Mouse (Mus musculus) cerebellum, adult 11-12 months (tissue): Measurements from ENCODE around the gene Hist2h3c1.

Experiments
- DNase-seq: peaks from one replicate; pipeline ENCODE4 v3.0.0; 2022

The Hist2h3c1 gene

DNA sequence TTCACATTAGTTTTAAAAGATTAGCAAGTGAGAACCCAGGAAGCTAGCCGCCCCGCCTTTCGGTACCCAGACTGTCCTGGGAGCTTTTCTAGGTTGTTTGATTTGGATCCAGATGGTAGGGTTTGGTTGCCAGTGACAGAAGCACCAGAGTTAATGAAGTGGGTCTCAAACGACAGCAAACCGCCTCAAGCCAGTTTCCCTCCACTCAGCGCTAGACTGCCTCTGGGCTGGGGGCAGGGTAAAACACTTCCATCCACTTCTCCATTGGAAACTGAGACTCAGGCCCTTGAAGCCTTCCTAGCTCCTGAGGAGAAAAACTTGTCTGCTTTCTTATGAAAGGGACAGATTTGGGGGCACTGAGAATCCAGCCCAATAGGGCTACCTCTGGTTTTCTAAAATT is 46.2 kb downstream of the Hist2h3c1 start:
- no peak for DNase-seq

DNA sequence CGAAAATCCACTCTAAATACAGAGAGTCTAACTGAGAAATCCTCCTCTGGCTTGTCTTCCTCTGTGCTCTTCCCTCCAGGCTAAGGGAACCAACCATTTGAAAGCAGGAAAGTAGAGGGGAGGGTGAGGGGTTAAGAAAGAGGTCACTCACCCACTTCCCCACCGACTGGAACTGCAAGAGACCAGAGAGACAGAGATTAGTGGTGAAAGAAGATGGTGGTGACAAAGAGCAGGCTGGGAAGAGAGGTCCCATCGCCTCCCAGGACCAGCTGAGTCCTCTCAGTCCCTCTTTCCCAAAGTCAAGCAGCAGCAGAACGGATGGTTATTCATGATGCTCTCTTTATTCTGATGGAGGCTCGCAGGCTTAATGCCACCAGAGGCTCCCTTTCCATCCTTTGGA is 46.9 kb downstream of the Hist2h3c1 start:
- DNase-seq, result no peak

DNA sequence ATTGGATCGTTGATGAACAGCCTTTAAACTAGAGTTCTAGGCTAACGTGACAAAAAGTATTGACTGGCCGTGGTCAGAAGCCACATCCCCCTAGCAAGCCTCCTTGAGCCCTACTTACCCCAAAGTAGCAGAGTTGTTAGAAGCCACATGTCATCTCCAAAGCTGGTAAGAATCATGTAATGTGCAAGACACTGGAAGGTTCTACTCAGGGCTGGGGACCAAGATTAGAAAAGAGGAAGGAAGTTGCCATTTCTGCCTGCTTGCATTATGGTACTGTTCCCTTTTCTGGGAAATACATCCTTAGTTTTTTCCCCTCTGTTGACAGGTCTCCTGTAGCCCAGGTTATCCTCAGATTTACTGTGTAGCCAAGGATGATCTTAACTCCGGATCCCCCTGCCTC is 47.3 kb downstream of the Hist2h3c1 start, which contains the start of gene Fcgr1:
Fcgr1 (minus strand) TSS at position 183 of the 400 bp plus-strand sequence.
- no peak for DNase-seq
